Mouse (Mus musculus): ENCODE measurements around the gene Rora. TPM values are rescaled to one million over a fixed set of nuclear protein-coding genes. Genes with fewer than 3 reads are reported as not detected.

Gene Rora
- total RNA-seq (2015; ENCODE audit: low replicate concordance) (not detected in 2 replicates), total RNA-seq (2017; ENCODE audit: low replicate concordance) (0.17 and 0.42 TPM in 2 replicates)

DNA sequence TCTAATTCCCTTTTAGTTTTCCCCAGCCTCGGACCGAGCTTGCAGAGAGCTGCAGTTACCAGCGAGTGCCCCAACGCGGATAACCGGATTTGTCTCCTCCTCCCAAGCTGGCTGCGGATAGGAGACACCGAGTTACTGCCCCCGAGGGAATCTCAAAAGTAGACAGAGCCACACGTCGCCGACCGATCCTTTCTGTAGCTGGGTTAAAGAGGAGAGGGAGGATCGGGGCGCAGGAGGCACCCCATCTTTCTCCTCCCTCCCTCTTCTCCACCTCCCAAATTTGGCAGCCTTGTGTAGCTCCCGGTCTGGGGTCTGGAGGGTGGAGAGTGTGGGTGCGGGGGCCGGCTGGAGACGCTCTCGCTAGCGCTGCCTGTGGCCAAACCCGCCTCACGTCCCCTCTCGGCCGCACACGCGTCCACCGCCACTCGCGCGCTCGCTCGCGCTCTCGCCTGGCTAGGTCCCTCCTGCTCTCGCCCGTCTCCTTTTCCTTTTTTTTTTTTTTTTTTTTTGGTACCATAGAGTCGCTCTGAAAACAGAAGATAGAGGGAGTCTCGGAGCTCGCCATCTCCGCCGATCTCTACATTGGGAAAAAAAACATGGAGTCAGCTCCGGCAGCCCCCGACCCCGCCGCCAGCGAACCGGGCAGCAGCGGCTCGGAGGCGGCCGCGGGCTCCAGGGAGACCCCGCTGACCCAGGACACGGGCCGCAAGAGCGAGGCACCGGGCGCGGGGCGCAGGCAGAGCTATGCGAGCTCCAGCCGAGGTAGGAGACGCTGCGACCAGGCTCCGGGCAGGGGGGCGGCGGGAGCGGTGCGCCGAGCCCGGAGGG lies at the start of gene Rora:
TSS of gene Rora (plus strand) at position 576 of the 828 bp plus-strand sequence.
- ATAC-seq (replicated peaks; ENCODE audit: low FRiP score, poor library complexity, severe bottlenecking), result no peak

DNA sequence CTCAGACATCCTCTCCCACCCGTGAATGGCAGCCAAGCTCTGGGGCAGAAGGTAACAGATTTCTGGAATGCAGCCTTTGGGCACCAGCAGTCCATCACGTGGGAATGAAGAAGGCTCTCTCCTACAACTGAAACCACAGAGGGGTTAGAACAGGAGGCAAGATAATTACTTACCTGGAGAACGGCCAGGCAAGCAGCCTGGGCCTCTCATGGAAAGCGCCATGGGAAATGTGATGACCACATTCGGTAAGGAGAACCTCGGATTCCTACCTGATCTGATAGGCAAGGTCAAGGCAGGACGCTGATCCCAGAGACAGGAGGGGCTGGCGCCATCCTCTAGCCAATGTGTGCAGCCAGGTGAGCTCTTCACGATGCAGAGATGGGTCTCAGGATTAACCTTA lies 39.6 kb upstream of the Rora start:
- no peak for ATAC-seq (replicated peaks; ENCODE audit: low FRiP score, poor library complexity, severe bottlenecking)

DNA sequence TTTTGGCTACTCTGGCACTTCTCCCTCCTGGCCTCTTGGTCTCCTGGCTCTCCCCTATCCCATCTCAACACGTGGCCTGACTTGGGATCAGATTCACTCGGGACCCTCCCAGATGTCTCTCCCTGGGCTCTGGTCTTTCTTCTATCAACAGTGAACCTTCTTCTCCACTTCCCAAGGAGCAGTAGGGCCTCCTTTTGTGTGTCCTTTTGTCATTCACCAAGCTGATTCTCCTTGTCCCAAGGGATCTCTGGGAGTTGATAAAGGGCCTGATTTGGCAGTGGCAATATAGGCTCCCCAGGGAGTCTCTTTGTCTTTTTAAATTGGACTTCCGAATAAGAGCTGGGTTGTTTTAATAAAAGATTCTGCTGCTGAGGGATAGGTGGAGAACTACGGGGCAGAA lies 36.5 kb upstream of the Rora start:
- ATAC-seq (replicated peaks; ENCODE audit: low FRiP score, poor library complexity, severe bottlenecking), result no peak

DNA sequence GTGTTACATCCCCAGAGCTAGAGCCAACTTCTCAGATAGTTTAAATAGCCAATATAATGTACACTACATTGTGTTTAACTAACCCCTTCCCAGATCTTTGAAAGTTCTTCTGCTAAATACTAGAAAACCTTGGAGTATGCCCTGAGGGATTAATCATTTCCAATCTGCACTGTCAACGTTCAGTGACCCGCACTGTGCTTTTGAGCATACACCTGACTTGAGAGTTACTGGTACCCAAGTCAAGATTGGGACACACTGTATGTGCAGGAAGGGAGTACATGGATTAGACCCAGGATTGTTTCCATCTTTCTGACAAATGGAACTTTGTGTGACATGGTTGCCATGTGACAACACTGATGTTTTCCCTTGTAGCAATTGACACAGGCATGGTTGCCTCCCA lies 33.5 kb upstream of the Rora start:
- ATAC-seq (replicated peaks; ENCODE audit: low FRiP score, poor library complexity, severe bottlenecking), result no peak

DNA sequence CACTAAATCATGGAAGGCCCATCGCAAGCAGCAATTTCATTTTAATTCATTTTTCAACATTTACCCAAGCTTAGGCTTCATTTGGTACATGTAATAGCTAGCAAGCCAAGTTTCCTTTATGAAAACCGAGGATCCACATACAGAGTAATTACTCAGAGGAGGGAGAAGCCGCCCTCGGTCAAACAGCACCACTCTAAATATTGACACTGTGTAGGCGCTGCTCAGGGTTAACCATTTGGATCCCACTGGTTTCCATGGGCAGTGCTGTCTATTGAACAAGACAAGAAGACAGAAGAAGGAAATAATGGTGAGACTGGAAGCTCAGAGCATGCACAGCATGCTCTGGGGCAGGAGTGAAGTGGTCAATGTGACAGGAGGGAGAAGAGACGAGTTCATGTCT lies 33.1 kb upstream of the Rora start:
- ATAC-seq (replicated peaks; ENCODE audit: low FRiP score, poor library complexity, severe bottlenecking), result no peak

DNA sequence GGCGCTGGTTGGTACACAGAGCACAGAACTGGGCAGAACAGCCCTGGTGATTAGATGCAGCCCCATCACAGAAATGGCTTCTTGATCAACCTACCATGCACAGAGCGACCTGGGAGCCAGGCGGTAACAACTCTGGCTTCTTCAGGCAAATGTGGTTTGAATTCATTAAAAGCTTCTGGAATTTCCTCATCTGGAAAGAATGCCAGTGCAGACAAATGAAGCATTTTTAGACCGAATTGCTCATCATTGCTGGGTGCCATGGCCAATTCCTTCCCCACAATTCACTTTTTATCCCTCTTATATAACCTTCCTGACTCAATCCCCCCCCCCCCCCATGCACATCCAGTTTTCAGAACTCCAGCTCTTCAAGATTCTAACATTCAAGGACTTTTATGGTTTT lies 28.6 kb upstream of the Rora start:
- ATAC-seq (replicated peaks; ENCODE audit: low FRiP score, poor library complexity, severe bottlenecking), result no peak

DNA sequence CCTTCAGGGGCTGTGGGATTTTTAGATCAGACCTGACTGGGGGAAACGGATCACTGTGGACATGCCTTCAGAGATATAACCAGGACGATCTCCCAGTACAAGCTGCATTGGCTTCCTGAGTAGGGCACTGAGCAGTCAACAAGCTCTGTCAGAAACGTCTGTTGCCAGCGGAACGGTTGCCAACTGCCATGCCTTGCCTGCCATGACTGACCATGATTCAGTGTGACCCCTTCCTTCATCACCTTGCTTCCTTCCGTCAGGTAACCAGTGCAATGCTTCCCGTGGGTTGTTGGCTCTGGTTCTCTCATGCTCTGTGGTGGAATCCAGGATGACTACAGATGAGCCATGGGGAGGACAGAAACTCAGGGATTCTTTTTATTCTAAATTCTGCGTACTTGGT lies 16.3 kb upstream of the Rora start:
- no peak for ATAC-seq (replicated peaks; ENCODE audit: low FRiP score, poor library complexity, severe bottlenecking)

DNA sequence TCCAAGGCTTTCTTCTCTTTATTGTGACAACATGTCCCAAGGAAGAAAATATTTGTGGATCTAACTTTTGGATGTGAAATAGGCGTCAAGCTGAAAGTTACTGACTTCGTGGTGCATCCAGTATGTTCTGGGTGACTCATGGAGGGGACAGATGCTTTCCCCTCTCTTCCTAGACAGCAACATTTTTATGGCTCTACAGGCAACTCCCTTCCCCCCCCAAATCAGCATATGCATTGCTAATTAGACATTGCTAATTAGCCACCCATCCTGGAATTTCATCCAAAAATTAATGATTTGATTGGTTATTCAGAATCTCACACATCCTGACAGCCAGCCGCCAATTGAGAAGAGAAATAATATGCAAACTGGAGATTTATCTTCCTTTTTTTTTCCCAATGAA lies 12.5 kb upstream of the Rora start:
- no peak for ATAC-seq (replicated peaks; ENCODE audit: low FRiP score, poor library complexity, severe bottlenecking)

DNA sequence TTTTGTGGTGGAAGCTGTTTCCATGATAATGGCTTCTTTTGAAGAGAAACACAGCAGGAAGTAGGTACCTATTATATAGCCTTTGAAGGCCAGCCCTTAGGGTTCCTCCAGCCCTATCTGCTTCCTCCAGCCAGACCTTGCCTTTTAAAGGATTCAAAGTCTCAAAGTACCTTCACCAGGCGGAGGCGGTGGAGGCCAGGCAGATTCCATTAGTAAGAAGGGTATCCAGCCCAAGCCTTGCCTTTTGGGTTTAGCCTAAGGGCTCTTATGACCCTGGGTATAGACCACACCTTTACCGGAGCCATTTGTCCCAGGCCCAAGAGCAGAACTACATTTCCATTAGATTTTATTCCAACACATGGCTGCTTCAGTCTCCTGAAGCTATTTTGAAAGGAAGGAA lies 5.5 kb upstream of the Rora start:
- no peak for ATAC-seq (replicated peaks; ENCODE audit: low FRiP score, poor library complexity, severe bottlenecking)

DNA sequence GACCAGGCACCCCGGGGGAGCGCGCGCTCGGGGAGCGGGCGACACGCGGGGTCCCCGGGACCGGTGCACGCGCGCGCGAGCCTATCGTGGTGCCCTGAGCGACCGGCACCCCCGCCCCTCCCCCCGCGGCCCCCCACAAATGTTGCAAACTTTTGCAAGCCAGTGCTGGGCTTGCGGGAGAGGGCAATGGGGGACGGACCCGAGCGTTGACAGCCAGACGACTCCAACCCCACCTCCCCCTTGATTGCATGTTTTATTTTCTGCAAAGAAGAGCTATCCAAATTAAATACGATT lies 400 bp downstream of the Rora start:
- ATAC-seq (replicated peaks; ENCODE audit: low FRiP score, poor library complexity, severe bottlenecking), result no peak

DNA sequence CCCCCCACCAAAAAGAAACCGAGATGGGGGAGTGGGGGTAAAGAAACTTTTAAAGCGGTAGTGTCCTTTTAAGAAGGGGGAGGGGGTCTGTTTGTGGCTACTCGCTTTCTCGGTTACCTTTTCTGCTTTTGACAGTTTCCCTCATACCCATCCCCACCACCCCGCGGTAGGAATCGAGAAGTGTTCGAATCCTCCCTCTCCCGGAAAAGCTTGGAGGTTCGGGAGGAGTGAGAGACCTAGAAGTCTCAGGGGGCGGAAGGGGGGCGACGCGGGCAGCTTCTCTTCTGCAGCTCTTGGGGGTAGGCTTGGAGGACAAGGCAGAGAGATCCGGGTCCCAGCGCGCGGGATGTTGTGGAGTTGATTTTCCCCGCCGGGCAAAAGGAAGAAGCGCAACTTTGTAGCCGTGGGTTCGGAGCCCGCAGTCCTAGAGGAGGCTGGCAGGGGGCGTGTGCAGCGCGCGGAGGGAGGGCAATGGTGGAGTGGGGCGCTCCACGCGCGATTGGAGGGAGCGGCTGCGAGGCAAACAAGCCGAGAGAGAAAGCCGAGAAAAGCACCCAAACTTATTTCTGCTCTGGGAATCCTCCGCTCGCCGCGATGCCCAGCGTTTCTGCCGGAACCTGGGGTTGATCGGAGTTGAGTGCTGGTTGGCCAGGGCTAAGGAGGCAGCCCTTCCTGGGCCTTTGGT lies 889 bp downstream of the Rora start:
- ATAC-seq (replicated peaks; ENCODE audit: low FRiP score, poor library complexity, severe bottlenecking), result no peak

DNA sequence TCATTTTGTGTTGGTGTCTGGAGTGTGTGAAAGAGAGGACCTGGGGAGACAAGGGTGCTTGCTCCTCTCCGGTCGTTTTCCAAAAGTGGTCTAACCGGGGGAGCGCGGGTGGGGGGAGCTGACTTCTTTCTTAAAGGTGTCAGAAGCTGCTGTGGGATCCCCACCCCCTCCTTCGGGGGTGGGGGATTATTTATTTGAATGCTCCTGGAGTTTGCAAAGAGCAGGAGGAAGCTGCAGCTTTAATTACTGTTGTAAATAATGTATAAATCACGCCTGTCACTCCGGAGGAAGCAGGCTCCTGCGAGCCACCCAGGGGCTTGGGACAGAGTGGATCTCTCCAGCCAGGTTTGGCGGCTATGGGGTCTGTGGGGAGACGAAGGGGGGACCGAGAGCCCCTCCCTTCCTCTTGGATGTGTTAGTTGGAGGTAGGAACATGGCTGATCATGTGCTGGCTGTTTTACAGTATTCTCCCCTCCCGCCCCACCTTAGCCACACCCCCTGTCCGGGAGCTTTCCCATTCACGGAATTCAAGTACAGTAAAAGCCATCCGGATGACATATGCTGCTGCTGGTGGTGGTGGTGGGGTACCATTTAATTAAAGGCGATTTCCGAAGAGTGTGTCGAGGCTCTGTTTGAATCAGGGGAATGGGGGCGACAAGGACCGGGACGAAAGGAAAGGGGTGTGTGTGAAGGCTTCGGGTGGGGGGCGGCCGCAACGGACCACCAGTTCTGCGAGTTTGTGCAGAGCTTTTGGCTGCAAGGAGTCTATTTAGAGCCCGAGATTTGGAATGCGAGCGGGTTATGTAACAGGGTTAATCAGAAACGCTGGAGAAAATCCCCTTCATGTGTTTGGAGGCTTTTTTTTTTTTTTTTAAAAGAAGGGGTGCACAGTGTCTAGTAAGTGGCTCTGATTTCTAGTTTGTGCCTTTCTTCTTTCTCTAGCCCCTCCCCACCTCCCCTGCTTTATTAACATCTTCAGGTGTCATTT lies 1.7 kb downstream of the Rora start:
- no peak for ATAC-seq (replicated peaks; ENCODE audit: low FRiP score, poor library complexity, severe bottlenecking)

DNA sequence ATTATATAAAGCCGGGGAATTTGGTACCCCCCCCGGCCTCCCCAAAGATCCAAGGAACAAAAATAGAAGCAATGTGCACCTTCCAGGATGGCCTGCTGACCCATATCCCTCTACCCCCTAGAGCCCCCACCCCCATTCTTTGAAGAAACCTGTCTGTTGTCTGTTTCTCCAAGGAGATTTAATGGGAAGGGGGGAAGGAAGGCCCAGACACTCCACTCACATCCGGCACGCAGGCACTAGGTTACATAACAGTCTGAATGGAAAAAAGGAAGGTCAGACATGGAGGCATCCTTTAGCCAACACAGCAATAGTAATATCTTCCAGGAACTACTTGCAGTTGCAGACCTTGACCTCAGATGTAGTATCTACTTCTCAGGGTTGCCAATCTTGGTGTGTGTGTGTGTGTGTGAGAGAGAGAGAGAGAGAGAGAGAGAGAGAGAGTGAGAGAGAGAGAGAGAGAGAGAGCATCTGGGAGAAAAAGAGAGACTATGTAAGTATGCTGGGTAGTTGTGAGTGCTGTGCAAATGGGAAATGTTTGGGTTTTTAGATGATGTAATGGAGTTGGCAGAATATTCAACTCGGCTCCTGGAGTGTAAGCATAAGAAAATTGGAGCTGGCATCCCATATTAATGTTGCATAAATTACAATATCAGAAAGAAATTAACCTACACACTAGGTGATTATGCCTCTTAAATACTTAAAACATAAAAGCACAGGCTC lies 2.6 kb downstream of the Rora start:
- ATAC-seq (replicated peaks; ENCODE audit: low FRiP score, poor library complexity, severe bottlenecking), result no peak

DNA sequence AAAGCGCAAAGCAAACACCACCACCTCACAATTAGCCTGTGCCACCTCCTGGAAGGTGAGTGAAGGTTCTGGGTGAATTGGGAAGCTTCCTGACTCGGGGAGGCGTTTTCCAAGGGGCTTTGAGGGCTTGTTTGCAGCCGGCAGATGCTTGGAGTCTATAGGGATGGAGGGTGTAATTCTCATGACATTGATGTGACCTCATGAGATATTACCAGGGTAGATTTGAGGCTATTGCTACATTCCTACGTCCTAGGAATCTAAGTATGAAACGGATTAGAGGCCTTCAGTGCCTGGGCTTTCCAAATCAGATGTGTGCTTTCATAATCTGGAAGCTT lies 3.2 kb downstream of the Rora start:
- ATAC-seq (replicated peaks; ENCODE audit: low FRiP score, poor library complexity, severe bottlenecking), result no peak

DNA sequence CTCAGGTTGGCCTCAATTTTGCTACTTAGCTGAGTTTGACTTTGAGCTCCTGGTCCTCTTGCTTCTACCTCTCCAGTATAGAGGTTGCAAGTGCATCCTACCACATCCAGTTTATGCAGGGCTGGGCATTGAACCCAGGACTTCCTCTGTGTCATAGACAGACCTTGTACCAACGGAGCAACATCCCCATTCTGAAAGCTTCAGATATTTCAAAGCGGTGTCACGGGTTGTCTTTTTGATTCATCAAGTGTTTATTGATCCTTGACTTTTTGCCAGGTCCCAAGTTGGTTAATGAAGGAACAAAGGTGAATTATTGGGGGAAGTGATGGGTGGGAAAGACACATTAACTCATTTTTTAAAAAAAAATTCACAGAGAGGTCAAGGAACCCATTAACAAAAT lies 17.1 kb downstream of the Rora start:
- no peak for ATAC-seq (replicated peaks; ENCODE audit: low FRiP score, poor library complexity, severe bottlenecking)

DNA sequence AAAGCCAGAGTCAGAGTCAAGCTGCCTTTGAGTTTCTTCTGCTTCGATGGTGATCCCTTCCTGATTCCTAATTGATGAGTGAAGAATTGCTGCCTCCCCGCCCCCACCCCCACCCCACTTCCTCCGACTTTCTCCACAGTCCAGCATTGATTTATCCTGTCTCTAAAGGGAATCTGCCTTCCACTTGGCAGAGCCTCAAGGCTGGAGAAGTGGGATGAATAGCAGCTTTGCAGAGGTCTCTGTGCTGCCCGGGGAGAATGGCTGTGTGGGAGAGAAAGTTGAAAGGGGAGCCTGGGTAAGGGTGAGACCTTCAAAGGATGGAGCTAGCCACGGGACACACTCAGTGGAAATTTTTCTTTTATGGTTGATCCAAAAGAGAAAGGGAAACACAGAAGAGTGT lies 18.9 kb downstream of the Rora start:
- no peak for ATAC-seq (replicated peaks; ENCODE audit: low FRiP score, poor library complexity, severe bottlenecking)

DNA sequence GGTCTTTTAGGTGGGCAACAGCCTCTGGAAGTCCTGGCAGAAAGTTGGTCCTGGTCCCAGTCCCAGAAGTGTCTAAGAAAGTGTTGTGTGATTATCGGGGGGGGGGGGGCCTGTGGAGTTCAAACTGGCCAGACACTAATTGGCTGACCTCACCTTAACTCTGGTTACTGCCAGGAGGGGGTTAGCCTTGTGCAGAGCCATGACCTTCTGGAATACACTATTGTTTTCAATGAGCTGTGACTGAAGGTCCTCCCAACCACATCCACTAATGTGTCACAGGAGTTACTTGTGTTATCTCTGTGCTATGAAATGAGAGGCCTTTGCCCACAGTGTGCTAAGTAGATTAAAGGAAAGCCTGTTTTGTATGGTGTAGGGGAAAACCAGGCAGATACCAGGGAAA lies 19.6 kb downstream of the Rora start:
- ATAC-seq (replicated peaks; ENCODE audit: low FRiP score, poor library complexity, severe bottlenecking), result no peak

DNA sequence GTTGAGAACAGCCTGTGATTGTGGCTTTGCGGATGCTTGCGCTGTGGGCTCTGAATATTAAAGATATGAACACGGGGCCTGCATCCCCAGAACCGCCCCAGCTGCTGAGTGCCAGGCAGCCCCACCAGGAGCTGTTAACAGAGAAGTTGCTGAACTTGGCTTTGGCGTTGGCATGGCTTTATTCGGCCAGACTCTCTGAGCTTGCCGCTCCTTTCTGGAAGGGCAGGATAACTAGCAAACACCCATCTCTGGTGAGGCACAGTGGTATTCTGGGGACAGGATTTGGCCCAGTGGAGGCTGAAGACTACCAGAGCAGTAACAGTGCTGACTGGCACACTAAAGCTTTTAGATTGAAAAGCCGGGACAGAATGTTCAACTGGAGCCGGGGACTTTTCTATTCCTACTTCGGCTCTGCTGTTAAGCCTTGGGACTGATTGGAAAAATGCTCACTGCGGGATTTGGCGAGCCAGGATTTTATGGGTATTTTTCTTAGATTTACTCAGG lies 26.3 kb downstream of the Rora start:
- no peak for ATAC-seq (replicated peaks; ENCODE audit: low FRiP score, poor library complexity, severe bottlenecking)

DNA sequence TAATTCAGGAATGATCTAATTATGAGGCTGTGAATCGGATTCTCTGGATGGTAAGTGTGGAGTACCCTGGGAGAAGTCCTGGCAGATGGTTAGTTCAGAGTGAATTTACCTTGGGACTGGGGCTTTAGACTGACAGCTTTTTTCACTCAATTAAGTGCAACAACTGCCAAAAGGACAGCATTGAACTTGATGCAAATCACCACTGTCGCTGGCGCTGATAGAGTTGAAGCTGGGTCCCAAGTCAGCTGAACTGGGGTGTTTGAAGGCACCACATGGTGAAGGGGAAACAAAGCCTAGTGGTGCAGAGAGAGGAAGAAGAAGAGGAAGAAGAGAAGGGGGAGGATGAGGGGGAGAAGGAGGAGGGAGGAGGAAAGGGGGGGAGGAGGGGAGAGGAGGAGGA lies 30.4 kb downstream of the Rora start:
- ATAC-seq (replicated peaks; ENCODE audit: low FRiP score, poor library complexity, severe bottlenecking), result no peak

DNA sequence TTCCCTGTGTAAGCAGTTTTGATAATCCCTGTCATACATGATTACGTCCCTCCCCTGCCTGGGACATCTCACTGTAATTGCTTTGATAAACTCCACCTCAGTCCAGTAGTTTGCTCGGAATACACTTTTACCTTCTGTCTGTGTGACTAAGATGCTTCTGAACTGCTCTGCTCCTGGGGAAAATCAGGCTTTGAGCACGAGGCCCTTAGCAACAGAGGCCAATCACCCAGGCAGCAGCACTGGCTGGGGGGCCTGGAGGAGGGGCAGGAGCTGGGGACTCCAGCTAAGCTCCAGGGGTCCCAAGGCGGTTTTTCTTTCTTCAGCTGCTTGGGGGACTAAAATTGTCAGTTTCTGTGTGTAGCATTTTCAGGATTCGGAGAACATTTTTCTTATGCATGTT lies 32.0 kb downstream of the Rora start:
- no peak for ATAC-seq (replicated peaks; ENCODE audit: low FRiP score, poor library complexity, severe bottlenecking)
